Mouse (Mus musculus): ENCODE measurements around the gene Enho.
A peak's percentile ranks its signal among the peaks of the same experiment; 100 is the strongest.
"Not testable (repeated sequence)": the region's sequence is repeated elsewhere in the genome, so short reads cannot be mapped to it uniquely, and the experiment has no call there.

Enho gene

DNA sequence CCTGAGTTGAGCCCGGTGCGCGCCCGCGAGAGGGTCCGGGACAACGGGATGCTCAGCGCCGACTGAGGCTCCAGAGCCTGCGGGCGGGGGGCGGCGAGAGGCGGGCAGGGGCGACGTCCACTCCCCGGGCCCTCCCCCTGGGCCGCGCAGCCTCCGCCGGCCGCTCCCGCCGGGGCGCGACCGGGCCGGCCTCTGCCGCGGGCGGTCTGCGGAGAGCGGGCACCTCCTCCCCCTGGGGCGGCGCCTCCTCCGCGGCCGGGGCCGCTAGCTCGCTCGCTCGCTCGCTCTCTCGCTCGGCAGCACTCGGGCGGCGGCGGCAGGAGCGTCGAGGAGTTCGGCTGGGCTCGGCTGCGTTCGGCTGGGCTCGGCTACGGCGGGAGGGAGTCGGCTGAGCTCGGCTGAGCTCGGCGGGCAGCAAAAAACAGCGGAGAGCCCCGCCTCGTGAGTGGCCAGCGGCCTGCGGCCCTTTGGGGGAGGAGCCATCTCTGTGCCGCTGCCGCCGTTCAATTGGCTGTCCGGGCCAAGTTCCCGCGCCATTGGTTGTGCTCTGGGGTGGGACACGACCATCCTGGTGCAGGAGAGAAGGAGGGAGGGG is at the start of gene Enho:
Gene Enho, minus strand, starts transcription at position 412 of the 595 bp plus-strand sequence.
- peak; percentile 78 for DNase-seq (ENCODE audit: low spot score)

- DNase-seq (ENCODE audit: low spot score) = not testable (repeated sequence)
Measured at GRCm38 (mm10) chr4:41688562-41688961, 48.4 kb upstream of the Enho start.

DNA sequence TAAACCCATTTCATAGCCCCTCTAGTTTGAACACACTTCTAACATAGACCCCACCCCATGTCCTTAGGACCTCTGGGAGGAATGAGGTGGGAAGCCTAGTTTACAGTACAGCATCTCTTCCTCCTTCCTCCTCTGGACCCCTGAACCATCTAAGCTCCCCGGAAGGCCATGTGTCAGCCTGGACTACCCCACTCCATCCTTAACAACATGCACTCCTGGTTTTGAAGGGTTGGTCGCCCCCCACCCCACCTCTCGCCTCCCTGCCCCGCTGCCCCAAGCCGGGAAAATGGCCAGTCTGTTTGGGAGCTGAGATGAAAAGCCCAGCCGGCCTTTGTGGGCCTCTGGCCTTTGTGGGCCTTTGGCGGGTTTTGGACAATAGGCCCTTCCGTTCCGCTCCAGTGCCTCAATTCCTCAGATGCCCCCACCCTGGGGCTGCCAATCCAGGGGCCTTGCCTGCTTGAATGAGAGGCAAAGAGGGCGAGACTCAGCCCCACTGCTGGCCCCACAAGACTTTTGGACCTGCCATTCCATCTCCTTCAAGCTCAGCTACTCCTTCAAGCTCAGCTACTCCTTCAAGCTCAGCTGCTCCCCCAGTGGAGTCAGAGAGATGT is 45.9 kb upstream of the Enho start:
- DNase-seq (ENCODE audit: low spot score) = not testable (repeated sequence)

- DNase-seq (ENCODE audit: low spot score) = not testable (repeated sequence)
Measured at GRCm38 (mm10) chr4:41684931-41685453, 44.9 kb upstream of the Enho start.

DNA sequence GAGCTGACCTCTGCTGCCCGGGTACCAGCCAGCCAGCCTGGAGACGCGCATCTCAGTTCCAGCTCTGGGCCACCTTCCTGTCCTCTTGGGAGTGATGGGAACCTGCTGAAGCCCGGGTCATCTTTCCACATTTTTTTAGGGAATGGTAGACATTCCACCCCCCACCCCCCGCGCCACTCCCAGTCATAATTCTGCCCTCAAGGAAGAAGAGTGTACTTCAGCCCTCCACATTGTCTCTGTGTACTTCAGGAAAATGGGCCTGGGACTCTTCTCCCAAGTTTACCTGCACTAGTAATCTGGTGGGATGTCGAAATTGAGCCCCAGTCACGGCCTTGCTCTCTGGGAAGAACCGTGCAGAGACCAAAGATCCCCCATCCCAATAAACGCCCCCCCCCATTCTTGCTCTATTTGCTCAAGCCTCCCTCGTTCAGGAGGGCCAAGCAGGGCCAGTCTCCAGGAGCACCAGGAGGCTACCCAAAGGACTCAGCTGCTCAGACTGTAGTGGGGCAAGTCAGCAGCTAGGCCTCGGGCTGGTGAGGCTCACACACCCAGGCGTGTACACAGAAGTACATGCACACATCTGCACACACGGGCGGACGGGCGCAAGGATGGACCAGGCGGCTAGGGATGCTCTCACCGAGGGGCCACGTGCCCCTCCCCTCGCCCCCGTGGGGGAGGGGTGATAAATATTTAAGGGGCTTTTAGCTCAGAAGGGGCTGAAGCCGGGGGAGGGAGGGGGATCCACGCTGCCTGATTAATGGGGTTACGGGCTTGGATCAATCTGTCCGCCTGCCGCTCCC is 44.2 kb upstream of the Enho start:
- not testable (repeated sequence) for DNase-seq (ENCODE audit: low spot score)

DNA sequence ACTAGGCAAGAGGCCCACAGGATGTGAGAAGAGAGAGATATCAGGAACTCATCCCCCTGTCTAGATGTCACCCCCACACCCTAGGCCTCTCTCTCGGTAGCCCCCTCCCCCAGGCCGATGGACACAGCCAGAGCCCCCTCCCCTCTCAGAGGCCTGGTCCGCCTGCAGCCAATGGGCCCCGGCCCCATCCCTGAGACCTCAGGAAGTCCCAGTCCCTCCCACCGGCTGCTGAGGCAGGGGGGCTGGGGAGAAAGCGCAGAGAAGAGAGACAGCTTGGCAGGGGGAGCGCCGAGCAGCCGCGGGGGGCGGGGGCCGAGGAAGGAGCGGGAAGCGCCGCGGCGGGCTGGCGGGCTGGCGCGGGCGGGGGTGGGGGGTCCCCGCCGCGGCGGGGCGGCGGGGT is 43.2 kb upstream of the Enho start:
- not testable (repeated sequence) for DNase-seq (ENCODE audit: low spot score)

DNA sequence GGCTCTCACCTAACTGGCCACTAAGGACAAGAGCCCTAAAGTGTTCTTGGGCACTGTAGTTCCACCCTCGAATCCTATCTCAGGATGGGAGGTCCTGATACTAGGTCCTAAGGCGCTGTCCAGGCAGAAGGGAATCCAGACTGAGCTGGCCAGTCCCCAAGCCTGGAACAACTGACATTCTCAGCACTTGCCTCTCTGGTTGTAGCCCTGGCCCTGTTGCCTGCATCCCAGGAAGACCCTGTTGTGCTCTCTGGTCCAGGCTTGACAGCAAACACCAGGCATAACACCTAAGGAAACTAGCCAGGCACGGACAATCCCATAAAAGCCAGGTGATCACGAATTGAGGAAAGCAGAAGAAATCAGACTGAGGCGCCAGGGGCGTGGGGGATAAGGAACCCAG is 42.7 kb upstream of the Enho start:
- DNase-seq (ENCODE audit: low spot score) = no peak

DNA sequence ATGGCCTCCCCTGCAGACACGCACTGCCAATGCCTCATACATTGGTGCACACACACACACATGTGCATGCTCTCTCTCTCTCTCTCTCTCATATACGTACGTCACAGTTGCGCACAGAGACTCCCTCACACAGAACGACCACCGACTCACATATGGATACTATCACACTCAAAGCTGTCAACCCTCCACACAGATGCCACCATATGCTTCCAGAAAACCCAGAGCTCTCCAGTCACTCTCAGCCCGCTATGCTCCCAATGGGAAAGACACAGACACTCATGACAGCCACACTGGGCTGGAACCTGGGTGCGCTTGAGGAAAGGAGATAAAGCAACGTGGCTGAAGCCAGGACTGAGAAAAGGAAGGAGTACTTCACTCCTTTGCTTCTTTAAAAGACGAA is 41.8 kb upstream of the Enho start:
- DNase-seq (ENCODE audit: low spot score) = no peak

DNA sequence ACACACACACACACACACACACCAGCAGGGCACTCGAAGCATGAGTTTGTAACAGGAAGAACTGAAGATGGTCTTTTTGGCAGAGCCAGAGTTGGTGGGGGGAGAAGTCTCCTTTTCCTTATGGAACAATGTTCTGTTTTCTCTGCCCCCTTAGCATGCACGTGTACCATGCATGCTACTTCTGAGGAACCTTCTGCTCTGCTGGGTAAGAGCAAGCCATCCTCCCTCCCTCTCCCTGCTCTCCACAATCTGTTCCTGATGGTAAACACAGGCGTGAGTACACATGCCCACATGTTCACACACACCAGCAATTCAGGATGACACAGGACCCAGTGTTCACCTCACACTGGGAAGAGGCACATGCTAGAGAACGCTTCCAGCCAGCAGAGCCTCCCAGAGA is 41.1 kb upstream of the Enho start:
- no peak for DNase-seq (ENCODE audit: low spot score)

GRCm38 (mm10) chr4:41679291-41679690 is 39.2 kb upstream of the Enho start:
- DNase-seq (ENCODE audit: low spot score) = no peak

DNA sequence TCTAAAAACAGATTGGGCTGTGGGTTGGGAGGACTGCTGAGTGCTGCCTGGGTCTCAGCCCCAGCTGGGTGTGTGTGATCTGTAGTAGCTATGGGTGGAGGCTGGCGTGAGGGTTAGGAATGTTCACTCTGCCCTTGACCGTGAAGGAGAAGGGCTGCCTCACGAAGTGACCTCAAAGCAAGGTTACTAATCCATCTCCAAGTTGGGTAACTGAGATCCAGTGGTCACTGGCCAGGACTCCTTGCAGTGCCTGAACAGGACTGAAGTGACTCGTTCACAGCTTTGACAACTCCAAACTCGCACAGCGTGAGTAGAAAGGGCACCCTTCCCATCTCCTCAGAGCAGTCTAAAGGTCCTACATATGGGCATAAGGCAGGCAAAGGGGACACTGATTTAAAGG is 38.7 kb upstream of the Enho start:
- DNase-seq (ENCODE audit: low spot score) = no peak

DNA sequence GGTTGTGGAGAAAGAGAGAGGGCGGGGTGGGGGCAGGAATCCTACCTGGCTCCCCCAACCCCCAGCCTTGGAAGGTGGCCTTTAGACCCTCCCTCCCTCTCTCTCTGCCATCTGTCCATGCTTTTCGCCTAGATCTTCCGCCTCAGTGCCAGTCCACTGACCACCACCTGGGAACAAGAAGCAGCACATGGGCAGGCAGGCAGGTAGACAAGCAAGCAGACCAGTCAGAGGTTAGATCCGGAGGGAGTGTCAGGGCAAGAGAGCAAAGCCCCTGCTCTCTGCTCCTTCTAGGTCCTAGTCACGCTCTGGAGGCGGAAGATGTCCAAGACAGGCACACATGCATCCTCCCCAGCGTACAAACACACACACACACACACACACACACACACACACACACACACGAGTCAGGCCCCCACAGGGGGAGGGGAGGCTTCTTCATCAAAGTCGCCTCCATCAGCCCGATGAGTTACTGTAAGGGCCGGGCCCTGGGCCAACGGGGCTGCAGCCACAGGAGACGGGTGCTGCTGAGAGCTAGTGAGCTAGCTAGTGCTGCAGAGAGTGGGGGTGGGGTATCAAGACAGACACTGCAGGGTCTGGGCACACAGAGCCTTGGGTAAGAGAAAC is 37.0 kb upstream of the Enho start:
- DNase-seq (ENCODE audit: low spot score) = no peak

DNA sequence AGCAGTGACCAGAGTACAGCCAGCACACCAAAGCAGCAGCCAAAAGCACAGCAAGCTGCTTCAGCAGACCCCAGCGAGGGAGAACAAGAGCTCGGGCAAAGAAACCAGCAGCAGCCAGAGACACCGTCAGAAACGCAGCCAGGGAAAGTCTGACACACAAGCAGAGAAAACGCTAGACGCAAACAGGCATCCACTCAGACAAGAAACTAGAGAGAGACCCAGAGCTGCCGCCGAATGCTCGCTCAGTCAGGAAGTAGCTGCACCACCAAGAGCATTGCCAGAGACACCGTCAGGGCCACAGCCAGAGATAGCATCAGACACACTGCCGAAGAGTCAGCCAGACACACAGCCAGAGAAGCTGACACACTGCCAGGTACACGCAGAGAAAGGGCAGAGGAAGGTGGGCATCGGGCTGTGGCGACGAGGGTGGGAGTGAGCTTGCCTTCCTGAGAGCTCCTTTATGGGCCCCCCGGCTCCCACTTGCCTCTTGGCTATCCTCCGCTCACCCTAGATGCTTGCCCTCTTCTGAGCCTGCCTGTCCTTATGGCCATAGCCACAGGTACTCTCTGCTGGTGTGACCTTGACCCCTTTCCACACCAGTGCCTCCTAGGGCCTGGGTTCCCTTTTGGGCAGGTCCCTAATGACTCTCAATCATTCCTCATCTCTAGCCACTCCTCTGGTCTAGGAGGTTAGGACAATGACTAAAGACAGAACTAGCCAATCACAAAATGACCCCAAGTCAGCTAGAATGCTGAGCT is 36.3 kb upstream of the Enho start:
- DNase-seq (ENCODE audit: low spot score) = no peak

- no peak for DNase-seq (ENCODE audit: low spot score)
Measured at GRCm38 (mm10) chr4:41673186-41673585, 33.1 kb upstream of the Enho start.

- no peak for DNase-seq (ENCODE audit: low spot score)
Measured at GRCm38 (mm10) chr4:41672522-41672963, 32.4 kb upstream of the Enho start.

GRCm38 (mm10) chr4:41671963-41672480 is 31.9 kb upstream of the Enho start:
- no peak for DNase-seq (ENCODE audit: low spot score)

GRCm38 (mm10) chr4:41671500-41671899 is 31.4 kb upstream of the Enho start:
- no peak for DNase-seq (ENCODE audit: low spot score)

GRCm38 (mm10) chr4:41670836-41671235 is 30.7 kb upstream of the Enho start:
- DNase-seq (ENCODE audit: low spot score) = no peak

GRCm38 (mm10) chr4:41666646-41667045 is 26.5 kb upstream of the Enho start:
- DNase-seq (ENCODE audit: low spot score) = no peak

DNA sequence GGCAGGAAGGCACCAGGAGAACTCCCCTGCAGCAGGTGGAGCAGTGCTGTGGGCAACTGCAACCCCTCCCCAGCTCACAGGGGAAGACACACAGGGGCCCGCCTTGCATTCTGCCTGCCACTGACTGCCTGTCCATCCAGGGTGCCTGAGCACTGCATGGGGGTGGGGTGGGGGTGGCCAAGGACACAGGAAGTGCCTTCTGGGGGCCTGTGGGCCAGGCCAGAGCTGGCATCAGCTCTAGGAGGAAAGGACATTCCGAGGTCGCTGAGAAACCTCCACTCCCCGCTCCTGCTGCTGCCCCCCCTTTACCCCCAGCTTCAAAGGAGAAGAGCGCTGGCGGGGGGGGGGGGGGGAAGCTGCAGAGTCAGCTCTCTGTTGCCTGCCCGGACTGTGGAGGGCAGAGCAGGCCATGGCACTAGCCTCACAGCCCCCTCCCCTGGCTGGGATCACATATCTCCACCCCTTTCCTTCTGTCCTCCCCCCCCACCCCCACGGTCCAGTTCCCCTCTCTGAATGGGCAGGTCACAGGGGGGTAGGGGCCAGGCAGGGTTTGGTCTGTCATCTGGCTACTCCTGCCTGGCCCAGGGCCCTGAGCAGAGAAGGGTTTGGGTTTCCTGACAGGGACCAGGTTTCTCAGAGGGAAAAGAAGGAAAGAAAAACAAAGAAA is 25.0 kb upstream of the Enho start:
- DNase-seq (ENCODE audit: low spot score) = no peak

DNA sequence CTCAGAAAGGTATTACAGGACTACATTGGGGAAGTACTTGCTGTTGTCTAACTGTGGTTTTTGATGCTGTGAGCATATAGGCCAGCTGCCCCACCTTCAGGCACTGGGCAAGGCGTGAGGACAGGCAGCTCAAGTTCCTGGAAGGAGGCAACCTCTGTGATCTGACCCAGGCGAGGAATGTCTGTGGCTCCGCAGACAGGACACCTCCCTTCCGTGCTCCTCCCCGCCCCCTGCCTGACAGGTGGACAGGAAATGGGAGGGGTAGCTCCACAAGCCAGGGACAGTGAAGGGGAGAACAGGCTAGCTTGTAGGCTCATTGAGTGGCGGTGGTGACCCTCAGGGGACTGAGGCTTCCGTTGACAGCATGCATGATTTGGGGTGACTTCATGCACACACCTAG is 24.4 kb upstream of the Enho start:
- DNase-seq (ENCODE audit: low spot score) = no peak

Measured in adipocyte (in vitro differentiated cells).